Mouse (Mus musculus) gastrocnemius, postnatal 36 days (tissue): Measurements from ENCODE around the gene Hoxd9. TPM values are rescaled to one million over a fixed set of nuclear protein-coding genes. Genes with fewer than 3 reads are reported as not detected.
A peak's percentile ranks its signal among the peaks of the same experiment; 100 is the strongest.

Source experiments
- DNase-seq, 2 experiments: peaks; one replicate each; pipeline ENCODE4 v3.0.0; 2022
- intact Hi-C: fragments of 180-260 bp; cut with DNase I; formaldehyde crosslinking; loops from one replicate; pipeline ENCODE4 v1.15.1; 2025
- long read RNA-seq, 2 experiments: library from polyadenylated mRNA; stranded (forward); transcript quantifications; one replicate each; pipeline ENCODE4 v2.0.0; 2021
- total RNA-seq, 2 experiments: library from RNA; stranded (reverse); gene quantifications; 2 replicates each; pipeline ENCODE4 v1.2.3; 2021

Gene Hoxd9
- total RNA-seq = 10 to 100 TPM; 16.7 to 16.8 TPM
- long read RNA-seq, experiment 1, partial matches to known transcripts = 0 of 25 reads
- long read RNA-seq, experiment 1, other reads (novel, unspliced or antisense) = 21 of 25 reads
- long read RNA-seq, experiment 2, transcript Hoxd9-201 (2 exons, 2,136 nt) = major isoform, 7 of 31 reads
- long read RNA-seq, experiment 2, partial matches to known transcripts = 0 of 31 reads
- long read RNA-seq, experiment 2, other reads (novel, unspliced or antisense) = 24 of 31 reads

GRCm38 (mm10) chr2:74697567-74698121 is at the start of gene Hoxd9:
Gene Hoxd9 (plus strand): TSS chr2:74697727.
- peak; percentile 71 to 73 for DNase-seq
- intact Hi-C loops = loop anchor here (5.0 kb wide), 1 partner anchor 615 kb away; no protein-coding TSS in a partner anchor

- DNase-seq = no peak
- intact Hi-C loops = loop anchor here (10.0 kb wide), 2 partner anchors 188 to 1378 kb away; partner anchors contain the start of gene Sp9
Measured at GRCm38 (mm10) chr2:74652996-74653340, 44.6 kb upstream of the Hoxd9 start.

GRCm38 (mm10) chr2:74653781-74654535 is 43.6 kb upstream of the Hoxd9 start:
- intact Hi-C loops = loop anchor here (10.0 kb wide), 2 partner anchors 189 to 1379 kb away; partner anchors contain the start of gene Sp9
- no peak for DNase-seq

- DNase-seq = no peak
- intact Hi-C loops = loop anchor here (10.0 kb wide), 2 partner anchors 190 to 1380 kb away; partner anchors contain the start of gene Sp9
Measured at GRCm38 (mm10) chr2:74654743-74655419, 42.6 kb upstream of the Hoxd9 start.

- intact Hi-C loops = loop anchor here (10.0 kb wide), 2 partner anchors 191 to 1381 kb away; partner anchors contain the start of gene Sp9
- no peak for DNase-seq
Measured at GRCm38 (mm10) chr2:74655420-74655781, 42.1 kb upstream of the Hoxd9 start.

- intact Hi-C loops = loop anchor here (10.0 kb wide), 2 partner anchors 191 to 1381 kb away; partner anchors contain the start of gene Sp9
- no peak for DNase-seq
Measured at GRCm38 (mm10) chr2:74655821-74656631, 41.5 kb upstream of the Hoxd9 start.

- no peak for DNase-seq
- intact Hi-C loops = loop anchor here (10.0 kb wide), 2 partner anchors 192 to 1382 kb away; partner anchors contain the start of gene Sp9
Measured at GRCm38 (mm10) chr2:74656632-74657021, 40.9 kb upstream of the Hoxd9 start.

DNA sequence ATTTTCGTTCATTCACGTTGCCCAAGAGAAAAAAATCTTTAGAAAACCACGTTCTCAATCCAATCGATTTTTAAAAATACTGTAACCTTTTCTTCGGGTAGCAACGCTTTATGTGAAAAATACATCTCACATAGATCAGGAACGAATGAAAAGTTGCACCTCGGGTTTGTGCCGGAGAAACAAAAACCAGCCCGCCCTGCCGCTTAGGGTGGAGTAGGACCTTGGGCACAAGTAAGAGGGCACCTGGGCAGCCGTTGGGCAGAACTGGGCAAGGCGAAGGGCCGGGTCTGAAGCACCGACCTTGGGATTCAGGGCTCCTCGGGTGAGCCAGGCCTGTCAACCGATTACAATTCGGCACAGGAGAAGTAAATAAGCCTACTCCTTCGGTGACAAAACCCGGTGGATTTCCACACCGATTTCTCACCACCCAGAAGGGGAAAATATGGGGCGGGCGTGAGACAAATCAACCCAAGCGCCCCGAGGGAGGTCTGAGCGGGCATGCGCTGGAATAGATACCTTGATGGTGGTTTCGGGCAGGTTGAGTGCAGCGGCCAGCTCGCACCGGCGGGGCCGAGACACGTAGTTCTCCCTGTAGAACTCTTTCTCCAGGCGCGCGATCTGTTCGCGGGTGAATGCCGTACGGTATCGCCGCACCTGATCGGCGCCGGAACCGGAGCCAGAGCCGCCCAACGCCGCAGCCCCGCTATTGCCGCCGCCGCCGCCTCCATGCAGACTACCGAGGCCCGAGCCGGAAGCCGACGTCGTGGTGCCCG is 40.1 kb upstream of the Hoxd9 start:
- intact Hi-C loops = loop anchor here (2.0 to 10.0 kb wide), 3 partner anchors 193 to 1383 kb away; partner anchors contain the start of gene Sp9
- no peak for DNase-seq

- intact Hi-C loops = loop anchor here (2.0 to 10.0 kb wide), 3 partner anchors 193 to 1383 kb away; partner anchors contain the start of gene Sp9
- DNase-seq = no peak
Measured at GRCm38 (mm10) chr2:74658024-74658666, 39.4 kb upstream of the Hoxd9 start.

- DNase-seq = no peak
- intact Hi-C loops = loop anchor here (2.0 to 10.0 kb wide), 3 partner anchors 194 to 1384 kb away; partner anchors contain the start of gene Sp9
Measured at GRCm38 (mm10) chr2:74658667-74659371, 38.7 kb upstream of the Hoxd9 start.

- intact Hi-C loops = loop anchor here (2.0 to 10.0 kb wide), 4 partner anchors 195 to 1385 kb away; partner anchors contain the start of gene Sp9
- DNase-seq = no peak
Measured at GRCm38 (mm10) chr2:74659507-74660005, 38.0 kb upstream of the Hoxd9 start, which contains the start of gene Evx2. Gene Evx2 (minus strand): TSS chr2:74659557.

DNA sequence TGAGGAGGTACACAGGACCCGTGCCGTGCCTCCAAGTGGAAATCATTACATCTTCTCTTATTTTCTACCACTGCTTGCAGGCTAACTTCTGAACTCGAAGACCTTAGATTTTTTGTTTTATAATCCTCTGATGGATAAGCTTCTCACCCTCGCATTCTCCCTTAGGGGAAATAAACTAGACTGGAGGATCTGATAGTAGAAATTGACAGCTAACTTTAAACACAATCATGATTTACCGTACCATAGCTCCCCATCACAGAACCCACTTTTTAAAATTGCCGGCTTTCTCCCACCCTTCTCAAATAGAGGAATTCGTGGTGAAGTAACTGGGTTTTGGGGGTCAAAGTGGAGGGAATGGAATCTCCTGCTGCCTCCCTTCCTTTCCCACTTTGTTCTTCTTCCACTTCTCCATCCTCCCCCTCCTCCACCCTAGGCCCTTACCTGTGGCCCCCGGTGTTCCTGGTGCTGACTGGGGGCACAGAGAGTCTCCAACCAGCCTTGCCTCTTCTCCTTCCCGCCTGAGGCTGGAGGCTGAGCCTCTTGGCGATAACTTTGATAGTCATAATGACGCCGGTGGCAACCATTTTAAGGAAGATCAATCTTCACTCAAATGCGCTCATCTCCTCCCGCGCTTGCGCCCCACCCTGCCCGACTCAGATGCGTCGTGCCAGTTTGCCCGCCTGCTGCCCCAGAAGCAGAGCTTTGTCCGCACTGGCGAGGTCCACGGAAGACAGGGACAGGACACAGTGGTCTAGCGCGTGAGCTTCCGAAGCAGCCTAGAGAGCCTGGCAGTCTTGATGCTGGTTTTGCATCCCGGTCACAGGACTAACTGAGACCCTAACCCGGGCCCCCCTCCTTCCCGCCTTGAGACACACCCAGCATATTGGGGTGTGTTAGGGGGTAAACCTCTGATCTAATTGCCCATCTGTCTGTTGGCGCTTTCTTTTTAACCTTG is 36.8 kb upstream of the Hoxd9 start:
- intact Hi-C loops = loop anchor here (5.0 kb wide), 1 partner anchor 593 kb away; no protein-coding TSS in a partner anchor
- DNase-seq = no peak

DNA sequence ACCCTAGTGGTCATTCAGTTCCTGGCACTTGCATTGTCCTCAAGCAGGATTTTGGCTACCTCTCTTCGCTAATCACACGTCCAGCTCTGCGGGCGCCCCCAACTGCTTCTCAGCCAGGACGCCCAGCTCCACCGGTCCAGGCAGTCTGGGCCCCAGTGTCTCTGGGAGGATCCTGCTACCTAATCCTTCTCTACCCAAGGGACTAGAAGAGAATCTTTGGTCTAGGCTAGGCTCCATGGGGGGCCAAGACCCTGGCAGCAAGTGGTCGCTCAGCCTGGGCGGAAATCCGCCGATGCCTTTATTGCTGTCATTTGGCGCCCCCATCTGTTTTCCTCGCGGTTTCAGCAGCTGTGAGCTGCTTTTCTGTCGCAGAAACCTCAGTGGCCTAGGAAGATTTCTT is 35.8 kb upstream of the Hoxd9 start:
- intact Hi-C loops = loop anchor here (5.0 kb wide), 1 partner anchor 594 kb away; no protein-coding TSS in a partner anchor
- DNase-seq = no peak

GRCm38 (mm10) chr2:74663291-74663925 is 34.1 kb upstream of the Hoxd9 start:
- no peak for DNase-seq
- intact Hi-C loops = loop anchor here (5.0 kb wide), 1 partner anchor 596 kb away; no protein-coding TSS in a partner anchor

- no peak for DNase-seq
- intact Hi-C loops = no loop called here
Measured at GRCm38 (mm10) chr2:74666411-74666810, 31.1 kb upstream of the Hoxd9 start.
